Mouse (Mus musculus) thymus, adult 18-20 months (tissue): ENCODE measurements around the gene Metap1d.

Source experiments
- DNase-seq, 2 experiments: peaks; one replicate each; pipeline ENCODE4 v3.0.0; 2022; ENCODE audit warnings: mixed read lengths in 2 of 2

The Metap1d gene

DNA sequence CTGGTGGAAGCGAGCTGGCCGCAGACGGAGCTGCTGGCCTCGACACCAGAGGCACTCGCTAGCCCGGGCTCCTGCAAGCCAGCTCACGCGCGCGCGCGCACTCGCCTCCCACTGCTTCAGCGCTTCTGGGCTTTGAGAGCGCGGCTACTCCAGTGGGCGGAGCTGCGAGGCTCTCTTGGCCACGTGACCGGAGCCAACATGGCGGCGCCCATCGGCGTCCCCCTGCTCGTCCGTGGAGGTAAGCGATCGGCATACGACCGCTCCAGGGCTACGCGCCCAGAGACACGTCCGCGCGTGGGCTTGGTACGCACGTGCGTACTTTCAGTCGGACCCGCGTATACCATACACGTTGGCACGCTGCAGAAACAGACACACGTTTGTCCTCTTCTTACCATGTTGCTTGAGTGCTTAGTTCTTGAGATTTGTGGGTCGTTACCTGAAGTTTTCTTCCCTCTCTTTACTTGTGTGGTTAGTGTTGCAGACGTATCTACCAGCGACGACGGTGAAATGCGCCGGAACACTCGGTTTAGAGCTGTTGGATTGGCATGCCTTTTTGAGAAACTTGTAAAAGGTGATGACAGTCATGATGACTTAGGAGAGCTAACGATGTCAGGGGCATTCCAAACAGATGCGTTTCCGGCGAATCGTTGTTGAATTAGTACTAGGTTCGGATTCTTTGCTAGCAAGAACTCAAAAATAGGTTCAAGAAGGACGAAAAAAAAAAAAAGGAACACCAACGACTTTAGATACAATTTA, at the start of gene Metap1d:
Gene Metap1d (plus strand): TSS at position 116 of the 756 bp plus-strand sequence.
- peak; percentile 88 to 89 for DNase-seq

DNA sequence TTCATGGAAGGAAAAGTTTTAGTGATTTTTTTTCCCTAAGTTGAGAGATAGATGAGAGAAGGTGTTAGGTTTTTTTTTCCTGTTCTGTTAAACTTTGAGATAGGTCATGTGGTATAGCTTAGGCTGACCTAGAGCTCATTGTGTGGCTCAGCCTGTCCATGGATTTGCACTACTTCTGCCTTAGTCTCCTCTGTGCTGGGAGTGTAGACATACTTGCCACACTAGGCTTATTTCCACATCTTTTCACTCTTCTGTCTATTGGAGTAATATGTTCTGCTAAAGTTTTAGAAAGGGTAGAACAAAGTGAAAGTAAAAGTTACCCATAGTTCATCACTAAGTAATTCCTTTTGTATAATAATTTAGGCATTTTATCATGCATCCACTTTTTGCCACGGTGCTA, 47.5 kb upstream of the Metap1d start:
- no peak for DNase-seq

DNA sequence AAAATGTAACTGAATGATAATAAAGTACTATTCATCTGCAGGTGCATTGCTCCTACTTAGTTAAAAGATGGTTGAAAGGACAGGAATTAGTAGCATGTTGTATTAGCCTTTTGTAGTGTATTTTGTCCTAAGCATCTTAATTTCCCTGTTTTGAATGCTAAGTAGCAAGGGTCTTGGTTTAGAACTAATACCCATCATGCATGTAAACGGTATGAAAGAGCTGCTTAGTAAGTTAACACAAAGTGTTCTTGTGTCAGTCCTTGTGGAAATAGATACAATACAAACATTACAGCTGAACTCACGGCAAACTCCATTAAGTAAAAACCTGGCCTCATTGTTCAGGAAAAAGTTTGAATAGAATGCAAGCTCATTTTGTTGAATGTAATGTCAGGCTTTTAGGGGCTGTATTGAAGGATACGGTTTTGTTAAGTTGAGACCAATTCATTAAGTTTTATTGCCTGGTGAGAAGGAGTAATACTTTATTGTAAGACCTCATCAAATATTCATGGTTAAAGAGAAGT, 34.3 kb upstream of the Metap1d start:
- no peak for DNase-seq

DNA sequence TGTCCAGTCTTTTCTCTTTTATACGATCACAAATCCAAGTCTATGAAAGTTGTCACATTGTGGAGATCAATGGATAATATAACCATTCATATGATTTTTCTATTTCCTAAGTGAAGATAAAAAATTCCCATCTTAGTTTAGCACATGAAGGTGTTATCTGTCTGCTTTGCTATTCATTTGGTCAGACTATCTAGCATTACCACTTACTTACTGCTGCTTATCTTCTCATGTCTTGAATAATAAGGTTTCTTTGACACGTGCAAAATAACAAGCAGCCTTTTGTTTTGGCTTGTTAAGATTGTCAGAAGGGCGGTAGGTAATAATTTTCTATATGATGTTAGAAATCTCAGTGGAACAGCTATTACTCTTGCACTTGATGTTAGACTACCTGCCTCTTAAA, 33.7 kb upstream of the Metap1d start:
- no peak for DNase-seq

DNA sequence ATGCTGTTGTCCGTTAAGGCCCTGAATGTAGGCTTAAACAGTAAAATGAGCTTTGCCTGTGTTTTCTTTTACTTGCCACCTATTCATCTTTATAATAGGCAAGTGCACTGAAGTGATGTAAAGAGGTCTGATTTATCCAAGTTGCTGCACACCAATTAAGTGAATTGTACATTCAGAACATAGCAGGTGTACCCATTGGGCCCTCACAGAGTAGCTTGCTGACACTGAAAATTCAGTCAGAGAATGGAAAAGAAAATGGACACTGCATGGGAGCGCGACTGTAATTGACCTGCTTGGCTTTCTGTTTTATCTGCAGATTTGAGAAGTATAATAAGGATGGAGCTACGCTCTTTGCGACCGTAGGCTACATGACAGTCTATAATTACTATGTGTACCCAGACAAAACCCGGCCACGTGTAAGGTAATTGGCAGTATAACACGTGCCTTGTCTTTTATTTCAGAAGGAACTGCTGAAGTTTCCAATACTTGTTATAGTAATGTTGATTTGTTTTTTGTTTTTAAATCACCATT, 32.1 kb upstream of the Metap1d start:
- no peak for DNase-seq

DNA sequence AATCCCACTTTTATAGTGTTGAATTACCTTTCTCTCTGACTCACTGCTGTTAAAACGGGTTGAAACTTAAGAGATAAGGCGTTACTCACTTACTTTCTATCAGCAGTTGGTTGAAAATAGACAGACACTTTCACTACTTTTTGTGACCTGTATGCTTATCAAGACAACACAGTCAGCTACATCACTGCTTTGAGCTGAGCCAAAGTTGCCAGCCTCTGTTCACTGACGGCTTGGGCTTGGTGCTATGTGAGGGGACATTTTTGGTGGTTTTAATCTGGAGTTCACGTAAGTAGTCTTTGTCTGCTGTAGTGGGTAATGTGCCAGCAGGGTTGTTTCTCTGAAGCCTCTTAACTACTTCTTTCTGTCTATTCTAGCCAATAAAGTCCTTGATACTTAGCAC, 28.5 kb upstream of the Metap1d start:
- DNase-seq, result no peak

DNA sequence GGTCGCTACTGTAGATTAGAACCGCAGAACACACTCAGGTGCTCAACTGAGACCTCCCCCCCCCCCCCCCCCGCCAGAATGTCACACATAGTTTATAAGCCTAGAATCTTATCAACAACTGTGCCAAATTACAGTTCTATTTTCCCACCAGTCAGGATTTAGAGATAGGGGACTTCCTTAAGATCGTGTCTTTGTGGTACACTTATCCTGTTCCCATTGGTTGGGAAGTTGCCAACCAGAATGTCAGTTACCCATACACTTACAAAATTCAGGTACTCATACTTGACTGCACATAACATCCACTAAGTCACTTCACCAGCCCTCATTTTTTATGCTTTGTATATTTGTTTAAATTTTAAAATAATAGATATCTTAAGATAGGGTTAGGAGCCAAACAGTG, 17.6 kb upstream of the Metap1d start:
- DNase-seq, result no peak

GRCm38 (mm10) chr2:71443376-71443775, 9.7 kb upstream of the Metap1d start:
- no peak for DNase-seq

DNA sequence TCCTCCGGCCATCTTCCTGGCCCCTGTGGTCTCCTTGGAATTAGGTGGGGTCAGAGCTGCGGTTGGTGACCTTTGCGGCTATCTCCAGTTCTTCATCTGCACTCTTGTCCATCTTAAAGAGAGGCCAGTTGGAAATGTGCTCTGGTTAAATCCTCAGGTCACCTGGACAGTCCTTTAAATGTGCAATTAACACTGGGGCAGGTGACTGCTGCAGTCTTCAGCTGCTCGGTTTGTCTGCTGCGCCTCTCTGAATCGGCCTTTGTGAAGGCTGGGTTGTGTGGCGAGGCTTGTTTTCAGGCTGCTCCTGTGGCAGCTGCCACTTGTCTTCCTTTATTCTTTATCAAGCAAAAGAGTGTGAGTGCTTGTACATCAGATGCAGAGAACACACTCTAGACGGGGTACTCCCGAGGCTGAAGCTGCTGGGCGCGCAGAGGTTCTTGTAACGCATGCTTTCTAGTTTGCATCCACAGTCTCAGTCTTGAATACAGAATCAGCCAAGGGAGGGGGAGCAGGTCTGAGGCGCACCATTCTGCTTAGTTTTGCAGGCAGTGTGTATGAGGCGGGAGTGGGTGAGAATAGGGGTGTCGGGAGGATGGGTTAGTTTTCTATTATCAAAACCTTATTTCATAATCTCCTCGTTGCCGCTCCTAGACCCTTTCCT, 7.4 kb upstream of the Metap1d start:
- DNase-seq, result no peak

DNA sequence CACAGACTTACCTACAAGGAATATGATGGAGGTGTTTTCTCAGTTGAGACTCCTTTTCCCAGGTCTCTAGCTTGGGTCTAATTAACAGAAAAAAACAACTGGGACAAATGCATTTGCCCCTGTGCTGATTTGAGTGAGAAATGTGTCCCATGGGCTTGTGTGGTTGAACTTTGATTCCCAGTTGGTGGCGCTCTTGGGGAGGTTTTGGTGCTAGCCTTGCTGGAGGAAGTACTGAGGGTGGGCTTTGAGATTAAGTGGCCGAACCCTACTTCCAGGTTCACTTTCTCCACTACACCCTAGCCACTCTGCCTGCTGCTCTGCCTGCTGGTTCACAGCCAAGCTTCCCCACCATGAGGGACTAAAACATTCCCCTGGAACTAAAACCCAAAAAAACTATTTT, 3.5 kb upstream of the Metap1d start:
- no peak for DNase-seq

DNA sequence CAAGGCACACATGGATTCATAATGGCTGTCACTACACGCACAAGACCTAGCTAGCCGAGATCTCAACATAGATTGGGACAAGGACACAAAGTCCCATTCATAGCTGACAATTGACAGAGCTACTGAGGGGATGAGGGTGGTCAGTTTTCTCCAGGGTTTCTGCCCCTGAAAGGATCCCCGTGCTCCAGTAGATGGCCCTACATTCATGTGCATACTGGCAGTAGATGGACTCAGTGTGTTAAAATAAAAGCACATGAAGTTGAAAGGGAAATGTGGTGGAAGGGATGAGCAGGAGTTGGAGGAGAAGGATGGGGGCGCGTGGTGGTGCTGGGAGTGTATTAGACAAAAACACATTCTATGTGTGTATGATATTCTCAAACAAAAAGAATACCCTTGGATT, 1.3 kb upstream of the Metap1d start:
- DNase-seq, result no peak

DNA sequence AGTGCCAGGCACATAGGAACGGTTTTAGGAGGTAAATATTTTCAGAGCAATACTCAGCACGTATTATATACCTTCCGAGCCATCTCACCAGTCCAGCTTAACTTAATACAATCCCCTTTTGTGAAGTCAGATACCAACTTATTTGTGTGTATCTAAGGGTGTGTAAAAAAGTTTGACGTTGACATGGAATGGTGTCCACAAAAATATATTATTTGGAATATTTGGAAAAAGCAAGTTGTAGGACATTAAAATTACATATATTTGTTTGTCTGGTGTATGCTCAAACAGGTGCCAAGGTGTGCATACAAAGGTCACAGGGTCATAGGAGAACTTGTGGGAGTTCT, 813 bp downstream of the Metap1d start:
- DNase-seq, result no peak

DNA sequence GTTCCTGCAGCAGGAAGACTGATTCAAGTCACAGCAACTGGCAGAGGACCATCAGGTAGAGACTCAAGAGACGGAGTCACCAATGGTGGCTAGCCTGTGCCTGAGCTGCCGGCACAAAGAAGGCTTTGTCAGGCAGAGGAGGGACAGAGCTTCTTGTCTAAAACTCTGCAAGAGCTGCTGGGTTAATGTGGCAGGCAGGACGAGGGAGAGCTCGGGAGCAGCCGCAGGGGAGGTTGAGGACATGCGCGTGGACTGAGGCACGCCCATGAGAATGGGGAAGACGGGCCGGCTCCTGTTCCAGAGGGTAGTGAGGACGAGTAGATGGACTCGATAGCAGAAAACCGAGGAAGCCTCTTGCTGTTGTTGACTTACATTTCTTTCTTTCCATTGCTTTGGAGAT, 5.5 kb downstream of the Metap1d start:
- DNase-seq, result no peak

DNA sequence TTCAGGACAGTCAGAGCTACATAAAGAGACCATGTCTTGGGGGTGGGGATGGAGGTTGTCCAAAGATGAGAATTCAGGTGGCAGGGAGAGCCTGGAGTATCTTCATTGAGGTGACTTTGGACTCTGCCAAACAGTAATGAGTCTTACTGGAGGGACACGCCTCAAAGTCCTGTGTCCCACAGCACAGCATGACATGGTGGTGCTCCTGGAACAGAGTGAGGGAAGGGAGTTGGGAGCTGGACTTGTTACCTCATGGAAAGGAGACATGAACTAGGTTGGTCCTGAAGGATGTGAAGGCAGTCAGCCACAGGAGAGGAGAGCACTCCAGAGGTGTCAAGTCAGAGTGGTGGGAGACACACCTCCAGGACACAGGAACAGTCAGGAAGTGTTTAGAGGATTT, 6.6 kb downstream of the Metap1d start:
- no peak for DNase-seq

DNA sequence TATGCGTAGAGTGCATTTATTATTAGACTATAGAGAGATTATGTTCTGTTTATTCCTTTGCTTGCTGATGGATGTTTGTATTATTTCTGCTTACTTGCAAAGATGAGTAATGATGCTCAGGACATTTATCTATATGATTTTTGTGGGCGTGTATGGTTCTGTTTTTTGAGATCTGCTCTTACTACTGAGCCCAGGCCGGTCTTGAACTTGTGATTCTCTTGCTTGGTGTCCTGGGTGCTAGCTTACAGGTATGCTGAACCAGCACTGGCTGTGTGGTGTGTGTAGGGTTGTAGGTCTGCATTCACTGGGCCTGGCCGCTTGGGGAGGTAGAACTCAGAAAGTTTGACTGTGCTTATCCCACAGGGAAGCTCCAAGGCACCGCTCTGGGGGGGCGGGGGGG, 8.1 kb downstream of the Metap1d start:
- DNase-seq, result no peak

- no peak for DNase-seq
These were observed 8.5 kb downstream of the Metap1d start for GRCm38 (mm10) chr2:71461589-71461988.

- DNase-seq, result no peak
These were observed 9.0 kb downstream of the Metap1d start for GRCm38 (mm10) chr2:71462066-71462465.

- no peak for DNase-seq
These were observed 9.5 kb downstream of the Metap1d start for GRCm38 (mm10) chr2:71462553-71462952.

DNA sequence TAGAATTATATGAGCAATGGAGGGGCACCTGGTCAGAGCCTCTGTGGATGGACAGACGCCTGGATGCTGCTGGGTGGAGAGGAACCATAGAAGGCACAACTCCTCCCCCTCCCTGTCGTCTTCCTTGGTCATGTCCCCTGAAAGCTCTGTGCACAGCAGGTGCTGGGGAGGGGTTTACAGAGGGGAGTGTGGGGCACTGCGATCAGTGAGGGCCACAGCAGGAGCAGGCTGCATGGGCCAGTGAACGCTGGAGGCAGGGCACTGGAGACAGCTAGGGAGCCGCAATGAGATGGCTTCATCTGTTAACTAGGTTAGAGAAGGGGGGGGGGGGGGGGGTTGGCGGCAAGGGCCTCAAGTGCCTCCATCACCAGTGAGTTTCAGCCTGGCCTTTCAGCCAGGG, 13.0 kb downstream of the Metap1d start:
- no peak for DNase-seq

DNA sequence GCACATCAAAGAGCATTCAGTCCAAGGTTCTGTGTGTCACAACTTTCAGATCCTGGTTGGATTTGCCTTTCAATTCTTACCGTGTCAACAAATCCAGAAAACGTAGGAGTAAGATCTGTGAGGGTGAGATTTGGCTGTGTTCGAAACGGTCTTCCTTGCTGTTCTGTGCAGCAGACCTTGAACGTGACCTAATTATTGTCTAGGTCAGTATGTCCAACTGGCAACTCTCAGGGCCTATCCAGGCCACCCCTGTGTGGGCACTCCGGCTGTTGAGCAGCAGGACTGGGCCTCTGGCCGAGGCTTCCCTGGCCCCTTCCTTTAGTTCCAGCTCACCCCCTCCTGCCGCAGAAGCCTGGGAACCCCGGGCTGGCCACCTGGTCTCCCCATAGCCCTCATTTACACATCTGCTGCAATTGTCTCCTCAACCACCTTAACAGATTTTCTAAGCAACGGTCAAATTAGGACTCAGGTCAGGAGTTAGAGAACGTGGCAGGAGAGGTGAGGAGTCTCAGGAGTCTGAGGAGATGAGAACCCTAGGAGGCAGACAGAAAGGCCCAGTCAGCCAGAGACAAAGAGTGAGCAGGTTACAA, 13.9 kb downstream of the Metap1d start:
- DNase-seq, result no peak

DNA sequence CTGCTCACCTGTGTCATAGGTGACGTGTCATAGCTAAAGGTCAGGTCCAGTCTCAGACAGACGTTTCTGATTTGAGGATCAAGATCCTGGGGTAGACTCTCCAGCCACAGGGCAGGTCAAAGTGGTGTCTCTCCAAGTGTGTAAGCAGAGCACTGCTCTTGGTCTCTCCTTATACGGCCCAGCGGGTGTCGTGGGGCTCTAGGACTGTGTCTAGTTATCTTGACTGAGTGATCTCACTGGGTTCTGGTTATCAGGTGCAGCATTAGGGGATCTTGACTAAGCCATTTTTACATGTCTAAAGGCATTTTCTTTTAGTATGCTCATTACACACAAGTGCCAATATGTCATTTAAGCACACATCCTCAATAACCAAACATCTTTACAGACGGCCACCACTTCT, 18.0 kb downstream of the Metap1d start:
- no peak for DNase-seq

DNA sequence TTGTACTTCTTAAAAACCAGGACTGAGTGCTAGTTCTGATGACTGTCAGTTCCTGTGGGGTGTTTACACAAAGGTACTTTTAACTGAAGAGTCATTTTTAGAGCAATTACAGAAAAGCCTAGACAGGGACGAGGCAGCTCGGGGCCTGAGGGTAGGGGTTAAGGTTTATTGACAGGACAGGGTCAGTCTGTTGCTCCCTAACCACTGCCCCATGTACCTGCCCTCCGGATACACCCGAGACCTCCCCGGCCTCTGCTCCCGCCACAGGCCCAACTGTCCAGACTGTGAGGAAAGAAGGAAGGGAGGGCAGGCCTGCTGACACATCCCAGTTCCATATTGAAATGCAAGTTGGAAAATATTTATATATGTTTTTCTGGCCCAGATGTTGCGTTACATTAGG, 20.8 kb downstream of the Metap1d start:
- DNase-seq, result no peak

DNA sequence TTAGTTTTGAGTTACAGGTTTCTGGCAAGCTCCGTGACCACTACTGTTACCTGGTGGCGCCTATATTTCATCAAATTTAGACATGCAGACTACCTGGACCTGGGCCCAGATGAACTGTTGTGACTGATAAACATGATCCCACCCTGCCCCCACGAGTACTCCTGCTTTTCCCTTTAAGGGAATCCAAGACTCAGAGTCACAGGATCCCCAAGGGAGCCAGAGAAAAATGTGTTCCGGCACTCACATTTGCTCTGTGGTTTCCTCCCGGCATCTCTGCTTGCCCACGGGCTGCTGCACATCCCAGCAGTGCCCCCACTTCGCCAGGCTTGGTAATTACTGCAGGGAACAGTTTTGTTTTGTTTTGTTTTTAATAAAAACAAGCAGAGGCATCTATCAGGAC, 21.3 kb downstream of the Metap1d start:
- no peak for DNase-seq

GRCm38 (mm10) chr2:71475311-71475710, 22.2 kb downstream of the Metap1d start:
- DNase-seq, result no peak
